In the genomic region with DNA sequence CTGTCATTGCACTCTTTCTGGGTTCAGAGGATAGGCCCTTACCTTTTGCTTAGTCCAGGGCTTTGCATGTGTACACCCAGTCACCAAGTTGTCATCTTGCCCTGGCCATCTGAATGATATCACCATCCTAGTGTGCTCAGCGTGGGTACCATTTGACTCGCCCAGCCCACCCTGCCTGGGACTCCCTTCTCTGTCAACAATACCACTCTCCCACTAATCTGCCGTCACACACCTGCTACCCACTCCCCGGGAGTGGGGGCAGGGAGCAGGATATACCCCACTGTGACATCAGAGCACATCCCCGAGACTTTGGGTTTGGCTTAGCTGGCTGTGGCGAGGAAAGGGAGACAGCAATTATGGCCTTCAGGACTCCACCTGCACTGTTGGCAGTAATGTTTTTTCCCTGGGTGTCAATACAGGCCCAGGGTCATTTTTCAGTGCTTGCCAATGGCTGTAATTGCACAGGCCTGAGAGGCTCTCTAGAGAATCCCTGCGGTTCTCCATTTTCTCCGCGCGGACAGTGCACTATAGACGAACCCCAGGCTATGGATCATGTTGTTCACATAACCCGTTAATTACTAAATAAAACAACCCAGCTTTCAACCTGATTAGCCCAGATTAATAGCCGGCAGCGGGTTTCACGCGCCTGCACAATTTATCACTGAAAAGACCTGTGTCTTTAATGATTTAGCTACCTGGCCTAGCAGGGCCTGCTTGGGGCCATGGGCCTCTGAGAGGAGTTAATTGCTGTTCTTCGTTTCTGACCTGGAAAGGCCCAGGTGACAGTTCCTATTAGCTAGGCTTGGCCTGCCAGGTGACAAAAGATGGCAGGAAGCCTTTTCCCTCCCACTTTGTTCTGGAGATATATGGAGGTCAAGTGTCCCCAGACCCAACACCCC, we compare ENCODE assay signal across 14 mouse cellular contexts.
DNase-seq lines count a peak whose midpoint lies in the region; ATAC-seq lines count a peak whose summit lies in the region.
"Had no signal": no experiment of that assay in that cellular context is flagged by ENCODE, and none has a peak within 500 bp of the region (broad histone marks: within the 10 kb centered on the region; RNA-seq: fewer than 3 reads in every experiment).

No protein-coding gene starts in this region.

- intact Hi-C loops in heart, postnatal 36 days (cut with DNase I): no loop called here

- no peak overlapping the region for H3K4me3 ChIP-seq in kidney, embryonic 16.5 days (ENCODE audit: low read length)
- no peak overlapping the region for H3K4me3 ChIP-seq in hindbrain, embryonic 10.5 days
- no peak overlapping the region for H3K4me3 ChIP-seq in midbrain, embryonic 14.5 days (replicated peaks; ENCODE audit: low read depth, low read length)
- H3K4me3 ChIP-seq: embryonic facial prominence, embryonic 15.5 days; heart, adult 2 months; limb, embryonic 12.5 days had no signal

- 45% methylated on average over 17 of the region's 17 CpGs for WGBS in kidney, embryonic 16.5 days
- WGBS in hindbrain, embryonic 10.5 days: 70% methylated on average over 17 of the region's 17 CpGs
- 54% methylated on average over 17 of the region's 17 CpGs for WGBS in midbrain, embryonic 14.5 days

- no peak overlapping the region for H3K27ac ChIP-seq in kidney, embryonic 16.5 days (ENCODE audit: low read length)
- H3K27ac ChIP-seq in hindbrain, embryonic 10.5 days: 0 out of 2 replicates have a peak overlapping the region, but pooled peaks have one; percentile 46
- H3K27ac ChIP-seq in midbrain, embryonic 14.5 days (replicated peaks; ENCODE audit: low read depth, low read length): 0 out of 2 replicates have a peak overlapping the region, but pooled peaks have one; percentile 4
- H3K27ac ChIP-seq: embryonic facial prominence, embryonic 15.5 days; heart, adult 2 months; kidney, postnatal 0 days; limb, embryonic 12.5 days had no signal

- H3K9ac ChIP-seq in kidney, embryonic 16.5 days (replicated peaks; ENCODE audit: low read length): no peak overlapping the region
- no peak overlapping the region for H3K9ac ChIP-seq in midbrain, embryonic 14.5 days (replicated peaks; ENCODE audit: low read length)
- H3K9ac ChIP-seq: embryonic facial prominence, embryonic 15.5 days; limb, embryonic 12.5 days had no signal

- no peak overlapping the region for H3K4me2 ChIP-seq in kidney, embryonic 16.5 days (replicated peaks; ENCODE audit: low read depth, low read length)
- H3K4me2 ChIP-seq in midbrain, embryonic 14.5 days (ENCODE audit: low read length): no peak overlapping the region
- H3K4me2 ChIP-seq: embryonic facial prominence, embryonic 15.5 days; limb, embryonic 12.5 days had no signal

- H3K4me1 ChIP-seq in kidney, embryonic 16.5 days (ENCODE audit: insufficient read depth, low read length): peaks cover 6% of the 10 kb centered on the region
- peaks cover 38% of the 10 kb centered on the region for H3K4me1 ChIP-seq in hindbrain, embryonic 10.5 days (replicated peaks)
- peaks cover 19% of the 10 kb centered on the region for H3K4me1 ChIP-seq in midbrain, embryonic 14.5 days (ENCODE audit: control insufficient read depth, insufficient read depth, low read length)

- DNase-seq in kidney, postnatal 36 days: no peak
- no peak for DNase-seq in hindbrain, embryonic 10.5 days (ENCODE audit: low spot score)
- peak; percentile 25 for DNase-seq in midbrain, embryonic 14.5 days
- DNase-seq in right cerebral cortex, postnatal 14 days: no peak
- no peak for DNase-seq in heart, postnatal 36 days
- no peak for DNase-seq in urinary bladder, postnatal 14 days (ENCODE audit: low spot score)
- DNase-seq: cerebellum, adult 9-11 months; heart, adult 2 months; lung, postnatal 4 days; thymus, postnatal 14 days had no signal

- ATAC-seq in kidney, embryonic 16.5 days (ENCODE audit: low FRiP score, low TSS enrichment): peak; percentile 21; the same call in 1 of the 2 replicates
- no peak for ATAC-seq in midbrain, embryonic 14.5 days (ENCODE audit: low FRiP score, low TSS enrichment)

- H3K9me3 ChIP-seq in kidney, embryonic 16.5 days (ENCODE audit: low read length): no peaks in the 10 kb centered on the region
- H3K9me3 ChIP-seq in hindbrain, embryonic 10.5 days: no peaks in the 10 kb centered on the region
- no peaks in the 10 kb centered on the region for H3K9me3 ChIP-seq in midbrain, embryonic 14.5 days (ENCODE audit: control insufficient read depth, low read length)
- H3K9me3 ChIP-seq: embryonic facial prominence, embryonic 15.5 days; limb, embryonic 12.5 days had no signal

- H3K36me3 ChIP-seq in kidney, embryonic 16.5 days (ENCODE audit: insufficient read depth, low read length): no peaks in the 10 kb centered on the region
- no peaks in the 10 kb centered on the region for H3K36me3 ChIP-seq in hindbrain, embryonic 10.5 days
- no peaks in the 10 kb centered on the region for H3K36me3 ChIP-seq in midbrain, embryonic 14.5 days (ENCODE audit: control insufficient read depth, insufficient read depth, low read length)
- H3K36me3 ChIP-seq: embryonic facial prominence, embryonic 15.5 days; limb, embryonic 12.5 days had no signal

- H3K27me3 ChIP-seq in kidney, embryonic 16.5 days (ENCODE audit: insufficient read depth, low read length): no peaks in the 10 kb centered on the region
- peaks cover 88% of the 10 kb centered on the region for H3K27me3 ChIP-seq in hindbrain, embryonic 10.5 days (ENCODE audit: insufficient read depth, poor library complexity, severe bottlenecking)
- H3K27me3 ChIP-seq in midbrain, embryonic 14.5 days (ENCODE audit: control insufficient read depth, insufficient read depth, low read length): peaks cover 19% of the 10 kb centered on the region; the same call in 1 of the 2 replicates
- H3K27me3 ChIP-seq: embryonic facial prominence, embryonic 15.5 days had no signal
